Mouse (Mus musculus) liver, postnatal 0 days (tissue): ENCODE data around the gene Sel1l. TPM values are rescaled to one million over a fixed set of nuclear protein-coding genes. Genes with fewer than 3 reads are reported as not detected.
A peak's percentile ranks its signal among the peaks of the same experiment; 100 is the strongest.
"Not testable (repeated sequence)": the region's sequence is repeated elsewhere in the genome, so short reads cannot be mapped to it uniquely, and the experiment has no call there.

ENCODE experiments used
- ATAC-seq: fragments of 200-750 bp; cut with Nextera tagmentation; 2 replicates; pipeline ENCODE4 v1.8.0; 2017; ENCODE audit warnings: mild to moderate bottlenecking, moderate library complexity
- DNase-seq: peaks from one replicate; pipeline ENCODE4 v3.0.0-alpha.2; 2016
- H3K27ac ChIP-seq: fragments of 300-500 bp; sonication (generic); 2 replicates; pipeline ENCODE4 v1.5.1; 2014; ENCODE audit warnings: antibody characterized with exemption, moderate library complexity, mild to moderate bottlenecking, low read depth
- H3K27me3 ChIP-seq: fragments of 300-500 bp; sonication (generic); 2 replicates; pipeline ENCODE4 v1.6.1; 2014; ENCODE audit warnings: low read length, control low read depth, mixed read lengths; ENCODE audit not compliant: insufficient read depth
- H3K36me3 ChIP-seq: fragments of 300-500 bp; sonication (generic); replicated peaks from 2 replicates; pipeline ENCODE4 v1.6.1; 2014; ENCODE audit warnings: mild to moderate bottlenecking, control low read depth, low read length, moderate library complexity, mixed read lengths; ENCODE audit not compliant: insufficient read depth
- H3K4me1 ChIP-seq: fragments of 300-500 bp; sonication (generic); 2 replicates; pipeline ENCODE4 v1.6.1; 2014; ENCODE audit warnings: antibody characterized with exemption, mild to moderate bottlenecking, control low read depth; ENCODE audit not compliant: insufficient read depth
- H3K4me2 ChIP-seq: fragments of 300-500 bp; sonication (generic); 2 replicates; pipeline ENCODE4 v1.6.1; 2014; ENCODE audit warnings: low read depth, mild to moderate bottlenecking, low read length, moderate library complexity, mixed read lengths
- H3K4me3 ChIP-seq: fragments of 300-500 bp; sonication (generic); 2 replicates; pipeline ENCODE4 v1.5.1; 2014; ENCODE audit warnings: low read depth, low read length
- H3K9ac ChIP-seq: fragments of 300-500 bp; sonication (generic); replicated peaks from 2 replicates; pipeline ENCODE4 v1.6.1; 2014; ENCODE audit warnings: mild to moderate bottlenecking, moderate library complexity
- H3K9me3 ChIP-seq: fragments of 300-500 bp; sonication (generic); 2 replicates; pipeline ENCODE4 v1.6.1; 2016; ENCODE audit warnings: mild to moderate bottlenecking, control low read depth, low read length, mixed read lengths
- CTCF ChIP-seq: sonication (generic); IDR thresholded peaks from 2 replicates; pipeline ENCODE4 v1.5.1; 2016; ENCODE audit warnings: antibody characterized with exemption, low read depth
- EP300 ChIP-seq: IDR thresholded peaks from 2 replicates; pipeline ENCODE4 v1.6.1; 2016; ENCODE audit warnings: antibody characterized with exemption, low read depth, mild to moderate bottlenecking
- WGBS: fragments of 180-500 bp; shearing (Covaris S2); extraction: QIAGEN DNeasy Blood & Tissue Kit; methylation state at CpG from one replicate; pipeline ENCODE4 v1.1.7; 2014; ENCODE audit not compliant: insufficient replicate concordance; 5-methylcytosine and 5-hydroxymethylcytosine counted together
- polyA plus RNA-seq: library from polyadenylated mRNA; unstranded; fragments of >200 nt; fragmentation: Nextera tagmentation; extraction: Ambion mirVana; gene quantifications from 2 replicates; pipeline ENCODE4 v1.2.1, GENCODE M21; 2015

Sel1l gene
- polyA plus RNA-seq, 1 experiment from 2014 or later = 75.7 TPM

- WGBS = 51% methylated on average over 6 of the region's 6 CpGs
Observed at GRCm38 (mm10) chr12:91789801-91790200, 59.2 kb downstream of the Sel1l start.

DNA sequence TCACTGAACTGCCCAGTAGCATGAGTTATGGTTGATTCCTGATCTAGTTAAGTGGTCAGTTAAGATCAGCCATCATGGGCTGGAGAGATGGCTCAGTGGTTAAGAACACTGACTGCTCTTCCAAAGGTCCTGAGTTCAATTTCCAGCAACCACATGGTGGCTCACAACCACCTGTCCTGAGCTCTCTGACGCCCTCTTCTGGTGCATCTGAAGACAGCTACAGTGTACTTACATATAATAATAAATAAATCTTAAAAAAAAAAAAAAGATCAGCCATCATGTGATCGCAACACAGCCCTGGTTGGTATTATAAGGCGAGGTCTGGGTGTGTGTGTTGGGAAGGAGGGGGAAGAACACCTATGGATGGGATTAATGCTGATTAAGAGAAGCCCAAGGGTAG, 60.5 kb downstream of the Sel1l start:
- H3K4me3 ChIP-seq, H3K4me1 ChIP-seq, H3K27ac ChIP-seq, H3K36me3 ChIP-seq, H3K27me3 ChIP-seq, H3K9me3 ChIP-seq, H3K4me2 ChIP-seq, H3K9ac ChIP-seq, DNase-seq, ATAC-seq: not testable (repeated sequence)
- peak; percentile 24 for TF ChIP-seq CTCF
- WGBS = 71% methylated on average over 3 of the region's 3 CpGs

More at GRCm38 (mm10) chr12:91789801-91790200, 59.2 kb downstream of the Sel1l start:
- Histone ChIP-seq H3K4me1 (no peaks in the 10 kb centered on the region), H3K4me2 (no peak overlapping the region), H3K27me3 (no peaks in the 10 kb centered on the region), H3K27ac (no peak overlapping the region), H3K36me3 (no peaks in the 10 kb centered on the region), H3K9me3 (no peaks in the 10 kb centered on the region), H3K9ac (no peak overlapping the region), H3K4me3 (no peak overlapping the region)
- ATAC-seq (peak; percentile 59; the same call in 1 of the 2 replicates), DNase-seq (peak; percentile 66)
- TF ChIP-seq CTCF (peak; percentile 88), EP300 (no peak)

DNA sequence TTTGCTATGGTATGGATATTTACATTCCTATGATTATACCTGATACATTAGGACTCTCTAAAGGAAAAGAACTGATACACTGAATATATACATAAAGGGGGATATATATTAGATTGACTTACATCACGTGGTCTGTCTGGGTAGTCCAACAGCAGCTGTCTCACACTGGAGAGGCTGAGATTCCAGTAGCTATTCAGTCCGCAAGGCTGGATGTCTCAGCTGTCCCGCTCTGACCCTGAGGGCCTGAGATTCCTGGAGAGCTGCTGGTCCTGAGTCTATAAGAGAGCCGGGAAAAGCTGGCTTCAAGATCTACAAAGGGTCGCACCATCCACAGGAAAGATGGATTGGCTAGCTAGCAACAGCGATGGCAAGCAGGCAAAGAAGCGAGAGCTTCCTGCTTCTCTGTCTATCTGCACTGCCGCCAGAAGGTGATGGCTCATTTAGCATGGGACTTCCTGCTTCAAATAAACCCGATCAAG, 61.0 kb downstream of the Sel1l start, which contains the start of gene Ston2:
Gene Ston2 (minus strand): TSS at position 429 of the 479 bp plus-strand sequence.
- H3K9ac ChIP-seq = no peak within 1 kb of the TSS
- DNase-seq (no peak), ATAC-seq (no peak)
- H3K4me2 ChIP-seq = no peak within 1 kb of the TSS
- no peaks in the 10 kb centered on the region for H3K27me3 ChIP-seq
- WGBS = 72% methylated on average over 9 of the region's 9 CpGs
- H3K4me3 ChIP-seq = no peak within 1 kb of the TSS
- no peaks in the 10 kb centered on the region for H3K36me3 ChIP-seq
- no peaks in the 10 kb centered on the region for H3K4me1 ChIP-seq
- TF ChIP-seq CTCF (no peak), EP300 (no peak)
- no peaks in the 10 kb centered on the region for H3K9me3 ChIP-seq
- no peak within 1 kb of the TSS for H3K27ac ChIP-seq

GRCm38 (mm10) chr12:91786355-91786754, 62.6 kb downstream of the Sel1l start:
- ATAC-seq = no peak
- TF ChIP-seq CTCF = no peak
- TF ChIP-seq EP300 = no peak
- no peak overlapping the region for H3K4me2 ChIP-seq
- no peaks in the 10 kb centered on the region for H3K4me1 ChIP-seq
- H3K36me3 ChIP-seq = no peaks in the 10 kb centered on the region
- no peaks in the 10 kb centered on the region for H3K27me3 ChIP-seq
- no peak overlapping the region for H3K4me3 ChIP-seq
- WGBS = 56% methylated on average over 10 of the region's 10 CpGs
- H3K9me3 ChIP-seq = no peaks in the 10 kb centered on the region
- no peak for DNase-seq
- no peak overlapping the region for H3K9ac ChIP-seq
- no peak overlapping the region for H3K27ac ChIP-seq

GRCm38 (mm10) chr12:91781432-91781831, 67.5 kb downstream of the Sel1l start:
- Histone ChIP-seq H3K36me3 (no peaks in the 10 kb centered on the region), H3K4me1 (peaks cover 7% of the 10 kb centered on the region; the same call in 1 of the 2 replicates), H3K27me3 (peaks cover 7% of the 10 kb centered on the region), H3K4me2 (no peak overlapping the region), H3K4me3 (no peak overlapping the region), H3K9ac (no peak overlapping the region), H3K9me3 (no peaks in the 10 kb centered on the region), H3K27ac (no peak overlapping the region)
- TF ChIP-seq EP300 = no peak
- no peak for TF ChIP-seq CTCF
- no peak for DNase-seq
- ATAC-seq = no peak
- WGBS = 83% methylated on average over 5 of the region's 5 CpGs

DNA sequence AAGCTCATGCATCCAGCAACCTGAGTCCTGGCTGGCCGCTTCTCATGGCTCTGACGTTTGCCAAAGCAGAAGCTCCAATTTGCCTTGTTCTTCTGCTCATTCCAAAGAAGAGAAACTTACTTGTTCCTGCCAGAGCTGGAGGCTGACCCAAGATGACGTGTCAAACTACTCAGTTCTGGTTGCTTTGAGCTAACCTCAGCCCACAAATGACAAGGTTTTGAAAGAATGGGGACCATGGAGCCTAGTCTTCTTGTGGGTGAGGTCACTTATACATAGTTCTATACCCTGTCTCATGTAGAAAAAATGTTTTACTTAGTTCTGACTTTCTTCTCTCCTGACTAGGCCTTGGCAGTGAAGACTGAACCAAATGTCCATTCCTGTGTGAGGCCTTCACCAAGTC, 68.4 kb downstream of the Sel1l start:
- DNase-seq (no peak), ATAC-seq (no peak)
- peaks cover 7% of the 10 kb centered on the region for H3K27me3 ChIP-seq
- TF ChIP-seq EP300 (no peak), CTCF (no peak)
- no peaks in the 10 kb centered on the region for H3K9me3 ChIP-seq
- no peaks in the 10 kb centered on the region for H3K36me3 ChIP-seq
- no peak overlapping the region for H3K4me3 ChIP-seq
- no peak overlapping the region for H3K27ac ChIP-seq
- WGBS = 73% methylated on average over 3 of the region's 3 CpGs
- peaks cover 11% of the 10 kb centered on the region for H3K4me1 ChIP-seq
- no peak overlapping the region for H3K9ac ChIP-seq
- no peak overlapping the region for H3K4me2 ChIP-seq

GRCm38 (mm10) chr12:91779004-91779365, 70.0 kb downstream of the Sel1l start:
- Histone ChIP-seq H3K27me3 (peaks cover 7% of the 10 kb centered on the region), H3K4me1 (peaks cover 19% of the 10 kb centered on the region), H3K9me3 (no peaks in the 10 kb centered on the region), H3K4me2 (peak overlapping the region; percentile 88), H3K27ac (peak overlapping the region; percentile 44; the same call in 1 of the 2 replicates), H3K9ac (peak overlapping the region; percentile 75), H3K36me3 (no peaks in the 10 kb centered on the region), H3K4me3 (peak overlapping the region; percentile 72)
- WGBS = 2% methylated on average over 35 of the region's 35 CpGs
- DNase-seq = peak; percentile 81
- ATAC-seq = peak; percentile 92
- TF ChIP-seq CTCF = no peak
- TF ChIP-seq EP300 = no peak
